Comparison of ENCODE assay signal across 8 mouse cellular contexts in genomic region chr17:26948316-26949050, GRCm38 (mm10). TPM values are rescaled to one million over a fixed set of nuclear protein-coding genes. Genes with fewer than 3 reads are reported as not detected.
DNase-seq lines count a peak whose midpoint lies in the region; ATAC-seq and TF ChIP-seq lines count a peak whose summit lies in the region.

No protein-coding gene starts in this region.

- 0% methylated on average over 27 of the region's 87 CpGs for whole genome bisulfite sequencing in hindbrain, embryonic 15.5 days
- WGBS in limb, embryonic 14.5 days, result 0% methylated on average over 22 of the region's 87 CpGs
- 0% methylated on average over 40 of the region's 87 CpGs for WGBS in midbrain, embryonic 16.5 days

- H3K27ac ChIP-seq in hindbrain, embryonic 15.5 days (replicated peaks), result peak overlapping the region; percentile 90
- peak overlapping the region; percentile 52 for H3K27ac ChIP-seq in limb, embryonic 14.5 days (replicated peaks; ENCODE audit: low read depth, low read length)
- H3K27ac ChIP-seq in midbrain, embryonic 16.5 days (ENCODE audit: low read length), result peak overlapping the region; percentile 93

- peaks cover 58% of the 10 kb centered on the region for H3K27me3 ChIP-seq in erythroblast, embryonic 14.5 days (ENCODE audit: control insufficient read depth)
- H3K27me3 ChIP-seq in hindbrain, embryonic 15.5 days, result no peaks in the 10 kb centered on the region
- H3K27me3 ChIP-seq in limb, embryonic 14.5 days (ENCODE audit: control insufficient read depth, insufficient read depth, low read length), result no peaks in the 10 kb centered on the region
- no peaks in the 10 kb centered on the region for H3K27me3 ChIP-seq in midbrain, embryonic 16.5 days (ENCODE audit: control insufficient read depth, insufficient read depth, low read depth, low read length)

- DNase-seq in ovary, postnatal 36 days (ENCODE audit: low spot score), result peak; percentile 69
- DNase-seq in ovary, postnatal 10 days (ENCODE audit: low spot score), result no peak
- DNase-seq in adrenal gland, postnatal 14 days, result peak; percentile 80
- no peak for DNase-seq in limb, embryonic 14.5 days (ENCODE audit: low spot score)

- peaks cover 75% of the 10 kb centered on the region for H3K4me1 ChIP-seq in erythroblast, embryonic 14.5 days (ENCODE audit: control insufficient read depth)
- peaks cover 72% of the 10 kb centered on the region for H3K4me1 ChIP-seq in hindbrain, embryonic 15.5 days (replicated peaks)
- peaks cover 69% of the 10 kb centered on the region for H3K4me1 ChIP-seq in limb, embryonic 14.5 days (ENCODE audit: control insufficient read depth, insufficient read depth, low read length)
- peaks cover 71% of the 10 kb centered on the region for H3K4me1 ChIP-seq in midbrain, embryonic 16.5 days (ENCODE audit: control insufficient read depth, insufficient read depth, low read length)

- no peak for ATAC-seq in hindbrain, embryonic 15.5 days (ENCODE audit: low FRiP score, low read depth)
- no peak for ATAC-seq in limb, embryonic 14.5 days (ENCODE audit: low FRiP score, low read depth)
- ATAC-seq in midbrain, embryonic 16.5 days, result no peak
- ATAC-seq in inflammation-experienced regulatory T-cells, adult 6 months, result no peak

- peak overlapping the region; percentile 74 for H3K9ac ChIP-seq in hindbrain, embryonic 15.5 days
- H3K9ac ChIP-seq in limb, embryonic 14.5 days (ENCODE audit: low read depth, low read length, severe bottlenecking), result peak overlapping the region; percentile 72
- H3K9ac ChIP-seq in midbrain, embryonic 16.5 days (ENCODE audit: low read depth, low read length), result peak overlapping the region; percentile 85

- H3K9me3 ChIP-seq in erythroblast, embryonic 14.5 days (ENCODE audit: control insufficient read depth, low read length), result no peaks in the 10 kb centered on the region
- no peaks in the 10 kb centered on the region for H3K9me3 ChIP-seq in hindbrain, embryonic 15.5 days
- H3K9me3 ChIP-seq in limb, embryonic 14.5 days (ENCODE audit: control insufficient read depth, low read length), result no peaks in the 10 kb centered on the region
- no peaks in the 10 kb centered on the region for H3K9me3 ChIP-seq in midbrain, embryonic 16.5 days (replicated peaks; ENCODE audit: control insufficient read depth, low read length, poor library complexity, severe bottlenecking)

- H3K4me2 ChIP-seq in hindbrain, embryonic 15.5 days, result peak overlapping the region; percentile 85
- H3K4me2 ChIP-seq in limb, embryonic 14.5 days (replicated peaks; ENCODE audit: low read depth, low read length, severe bottlenecking), result peak overlapping the region; percentile 94
- peak overlapping the region; percentile 91 for H3K4me2 ChIP-seq in midbrain, embryonic 16.5 days (ENCODE audit: low read length)

- TF ChIP-seq POLR2A in limb, embryonic 14.5 days (IDR thresholded peaks at IDR 0.05; ENCODE audit: borderline replicate concordance, extremely low read depth, insufficient read depth, insufficient read length), result no peak

- H3K36me3 ChIP-seq in erythroblast, embryonic 14.5 days (ENCODE audit: control insufficient read depth), result no peaks in the 10 kb centered on the region; the same call in 1 of the 2 replicates
- no peaks in the 10 kb centered on the region for H3K36me3 ChIP-seq in hindbrain, embryonic 15.5 days
- no peaks in the 10 kb centered on the region; the same call in 1 of the 2 replicates for H3K36me3 ChIP-seq in limb, embryonic 14.5 days (ENCODE audit: control insufficient read depth, insufficient read depth, low read length)
- H3K36me3 ChIP-seq in midbrain, embryonic 16.5 days (ENCODE audit: control insufficient read depth, insufficient read depth, low read length), result no peaks in the 10 kb centered on the region

- H3K4me3 ChIP-seq in erythroblast, embryonic 14.5 days (replicated peaks), result peak overlapping the region; percentile 67
- peak overlapping the region; percentile 74 for H3K4me3 ChIP-seq in hindbrain, embryonic 15.5 days
- peak overlapping the region; percentile 64 for H3K4me3 ChIP-seq in limb, embryonic 14.5 days (replicated peaks; ENCODE audit: low read length)
- H3K4me3 ChIP-seq in midbrain, embryonic 16.5 days (ENCODE audit: low read depth, low read length), result peak overlapping the region; percentile 78

RNA-seq across cellular contexts. Expression of gene Syngap1, which starts 7.4 kb away (rescaled TPM):
- total RNA-seq in adrenal gland, postnatal 14 days (2021), result 16.0 and 17.3 TPM in 2 replicates
- polyA plus RNA-seq in erythroblast, embryonic 14.5 days (2012), result 0.78 and 0.86 TPM in 2 replicates
- polyA plus RNA-seq in hindbrain, embryonic 15.5 days (2015; fragmentation: Nextera tagmentation; extraction: Ambion mirVana), result 4.7 and 5.1 TPM in 2 replicates
- polyA plus RNA-seq in limb, embryonic 14.5 days (2012; rRNA removed), result 82.4 and 111 TPM in 2 replicates
- 2.0 and 2.4 TPM in 2 replicates for polyA plus RNA-seq in limb, embryonic 14.5 days (2014; fragmentation: Nextera tagmentation; extraction: Ambion mirVana)
- polyA plus RNA-seq in midbrain, embryonic 16.5 days (2015; fragmentation: Nextera tagmentation; extraction: Ambion mirVana), result 4.3 and 4.6 TPM in 2 replicates
- not detected for polyA plus RNA-seq in inflammation-experienced regulatory T-cells, adult 6 months (2017; shearing (Covaris generic))

RNA-seq across cellular contexts. Expression of gene Cuta, which starts 9.1 kb away (rescaled TPM):
- 118 and 132 TPM in 2 replicates for total RNA-seq in adrenal gland, postnatal 14 days (2021)
- 19.6 and 19.8 TPM in 2 replicates for polyA plus RNA-seq in erythroblast, embryonic 14.5 days (2012)
- 134 and 138 TPM in 2 replicates for polyA plus RNA-seq in hindbrain, embryonic 15.5 days (2015; fragmentation: Nextera tagmentation; extraction: Ambion mirVana)
- 127 and 172 TPM in 2 replicates for polyA plus RNA-seq in limb, embryonic 14.5 days (2012; rRNA removed)
- polyA plus RNA-seq in limb, embryonic 14.5 days (2014; fragmentation: Nextera tagmentation; extraction: Ambion mirVana), result 146 and 158 TPM in 2 replicates
- polyA plus RNA-seq in midbrain, embryonic 16.5 days (2015; fragmentation: Nextera tagmentation; extraction: Ambion mirVana), result 130 TPM in 2 replicates
- 100 to 1,000 TPM; 132 to 166 (median 135) TPM for polyA plus RNA-seq in inflammation-experienced regulatory T-cells, adult 6 months (2017; shearing (Covaris generic))

RNA-seq across cellular contexts. Expression of gene Phf1, which starts 15.6 kb away (rescaled TPM):
- total RNA-seq in adrenal gland, postnatal 14 days (2021), result 19.9 and 25.3 TPM in 2 replicates
- polyA plus RNA-seq in erythroblast, embryonic 14.5 days (2012), result 5.0 and 6.2 TPM in 2 replicates
- 32.3 and 34.7 TPM in 2 replicates for polyA plus RNA-seq in hindbrain, embryonic 15.5 days (2015; fragmentation: Nextera tagmentation; extraction: Ambion mirVana)
- 56.6 and 72.8 TPM in 2 replicates for polyA plus RNA-seq in limb, embryonic 14.5 days (2012; rRNA removed)
- 11.9 and 12.8 TPM in 2 replicates for polyA plus RNA-seq in limb, embryonic 14.5 days (2014; fragmentation: Nextera tagmentation; extraction: Ambion mirVana)
- 24.5 and 28.0 TPM in 2 replicates for polyA plus RNA-seq in midbrain, embryonic 16.5 days (2015; fragmentation: Nextera tagmentation; extraction: Ambion mirVana)
- 10 to 100 TPM in 2 of 3 experiments, 1 to 10 TPM in 1; 8.2 to 17.5 (median 14.2) TPM for polyA plus RNA-seq in inflammation-experienced regulatory T-cells, adult 6 months (2017; shearing (Covaris generic))

RNA-seq across cellular contexts. Expression of gene Zbtb9, which starts 24.5 kb away (rescaled TPM):
- total RNA-seq in adrenal gland, postnatal 14 days (2021), result 5.2 and 5.3 TPM in 2 replicates
- polyA plus RNA-seq in erythroblast, embryonic 14.5 days (2012), result 0.12 and 0.13 TPM in 2 replicates
- polyA plus RNA-seq in hindbrain, embryonic 15.5 days (2015; fragmentation: Nextera tagmentation; extraction: Ambion mirVana), result 14.6 and 14.7 TPM in 2 replicates
- polyA plus RNA-seq in limb, embryonic 14.5 days (2012; rRNA removed), result 12.6 and 14.8 TPM in 2 replicates
- 10.0 and 10.6 TPM in 2 replicates for polyA plus RNA-seq in limb, embryonic 14.5 days (2014; fragmentation: Nextera tagmentation; extraction: Ambion mirVana)
- 13.8 and 15.9 TPM in 2 replicates for polyA plus RNA-seq in midbrain, embryonic 16.5 days (2015; fragmentation: Nextera tagmentation; extraction: Ambion mirVana)
- polyA plus RNA-seq in inflammation-experienced regulatory T-cells, adult 6 months (2017; shearing (Covaris generic)), result 10 to 100 TPM in 1 of 3 experiments, 1 to 10 TPM in 2; 9.0 to 11.1 (median 9.3) TPM

RNA-seq across cellular contexts. Expression of gene Kifc5b, which starts 31.6 kb away (rescaled TPM):
- 5.0 and 5.2 TPM in 2 replicates for total RNA-seq in adrenal gland, postnatal 14 days (2021)
- polyA plus RNA-seq in erythroblast, embryonic 14.5 days (2012), result 8.1 and 9.2 TPM in 2 replicates
- 3.4 and 3.7 TPM in 2 replicates for polyA plus RNA-seq in hindbrain, embryonic 15.5 days (2015; fragmentation: Nextera tagmentation; extraction: Ambion mirVana)
- 23.7 TPM in 2 replicates for polyA plus RNA-seq in limb, embryonic 14.5 days (2012; rRNA removed)
- 4.9 and 5.9 TPM in 2 replicates for polyA plus RNA-seq in limb, embryonic 14.5 days (2014; fragmentation: Nextera tagmentation; extraction: Ambion mirVana)
- 2.3 and 3.3 TPM in 2 replicates for polyA plus RNA-seq in midbrain, embryonic 16.5 days (2015; fragmentation: Nextera tagmentation; extraction: Ambion mirVana)
- polyA plus RNA-seq in inflammation-experienced regulatory T-cells, adult 6 months (2017; shearing (Covaris generic)), result 1 to 10 TPM; 1.2 to 5.3 (median 4.0) TPM

Comparison
In these comparisons a context has a peak if more than half of its experiments do, and no peak if none do; other contexts are left out.
1. DNase-seq: peak in ovary, postnatal 36 days (single experiment) and adrenal gland, postnatal 14 days (single experiment); none in ovary, postnatal 10 days (single experiment) and limb, embryonic 14.5 days (single experiment).
2. Peak in every context shown above with its lines, with median percentiles within 50 percentile points of each other: H3K4me3 ChIP-seq, H3K27ac ChIP-seq, H3K4me2 ChIP-seq and H3K9ac ChIP-seq.